Mouse (Mus musculus) layer of hippocampus, postnatal 25 days (tissue): ENCODE data around the gene Ube2l6. TPM values are rescaled to one million over a fixed set of nuclear protein-coding genes. Genes with fewer than 3 reads are reported as not detected.

Experiments
- DNase-seq, 2 experiments: peaks; one replicate each; pipeline ENCODE4 v3.0.0; 2022; ENCODE audit warnings: mixed read lengths in 2 of 2, low spot score in 1 of 2; ENCODE audit errors: extremely low spot score in 1 of 2
- total RNA-seq, 2 experiments: library from RNA; stranded (reverse); gene quantifications; 2 replicates each; pipeline ENCODE4 v1.2.3; 2021

Ube2l6 gene
- total RNA-seq, 2 experiments from 2014 or later: 3.9 to 4.3 TPM

DNA sequence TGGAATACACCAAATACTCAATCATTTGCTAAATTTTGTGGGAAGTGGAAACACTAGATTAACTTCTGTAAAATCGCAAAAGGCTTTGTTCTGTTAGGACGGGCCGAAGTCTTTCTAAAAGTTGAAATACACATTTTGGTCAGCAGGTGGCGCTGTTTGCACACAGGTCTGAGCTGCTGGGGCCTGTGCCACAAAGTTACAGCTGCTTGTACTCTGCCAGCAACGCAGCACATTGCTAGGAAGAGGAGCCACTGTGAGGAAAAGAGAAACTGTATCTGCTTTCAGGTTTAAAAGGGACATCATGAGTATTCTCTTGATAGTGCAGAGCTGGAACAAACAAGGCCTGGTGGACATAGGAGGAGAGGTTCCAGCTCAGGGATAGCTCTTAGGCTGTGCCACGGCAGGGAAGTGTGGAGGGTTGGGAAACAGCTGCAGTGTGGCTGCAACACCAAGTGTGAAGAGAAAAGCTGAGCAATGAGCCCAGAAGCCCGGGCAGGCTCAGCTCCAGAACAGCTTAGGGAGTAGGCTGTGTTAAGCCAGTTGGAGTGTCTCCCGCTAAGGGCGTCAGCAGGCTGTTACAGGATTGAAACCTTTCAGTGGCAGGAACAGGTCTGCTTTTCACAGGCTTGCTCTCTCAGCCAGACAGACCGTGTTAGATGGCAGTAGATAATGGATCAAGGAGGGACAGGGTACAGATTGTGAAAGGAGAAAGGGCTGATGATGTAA lies 33.2 kb downstream of the Ube2l6 start:
- DNase-seq: peak; percentile 67 to 88

GRCm38 (mm10) chr2:84837107-84837506 lies 38.5 kb downstream of the Ube2l6 start:
- no peak for DNase-seq

DNA sequence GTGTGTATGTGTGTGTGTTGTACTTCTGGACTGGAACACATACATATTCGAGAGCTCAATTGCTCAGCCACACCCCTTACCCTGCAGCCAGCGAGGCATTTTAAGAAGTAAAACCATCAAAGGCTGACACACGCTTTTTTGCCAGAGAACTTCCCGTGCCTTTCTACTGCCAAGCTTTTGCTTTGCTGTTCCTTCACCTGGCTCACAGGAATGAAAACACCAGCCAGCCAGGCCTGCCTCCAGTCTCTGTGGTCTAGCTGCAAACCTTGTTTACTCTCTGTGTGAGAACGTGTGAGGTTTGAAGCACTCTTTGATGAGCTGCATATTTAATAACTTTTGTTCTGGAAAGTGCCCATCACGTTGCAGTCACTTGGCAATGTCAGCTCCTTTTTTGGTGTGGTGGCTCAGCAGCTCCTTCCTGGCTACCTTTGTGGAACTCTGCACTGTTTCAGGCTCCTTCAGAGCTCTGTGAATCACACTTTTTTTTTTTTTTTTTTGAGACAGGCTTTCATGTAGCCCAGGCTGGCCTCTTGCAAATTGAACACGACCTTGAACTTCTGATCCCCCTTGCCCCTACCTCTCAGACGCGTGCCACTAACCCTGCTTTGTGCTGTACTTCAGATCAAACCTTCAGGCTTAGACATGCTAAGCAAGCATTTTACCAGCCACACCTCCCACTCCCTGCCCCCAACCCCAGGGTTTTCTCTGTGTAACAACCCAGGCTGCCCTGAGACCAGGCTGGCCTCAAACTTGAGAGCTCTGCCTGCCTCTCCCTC lies 39.4 kb downstream of the Ube2l6 start:
- DNase-seq: no peak

- DNase-seq: no peak
Measured at GRCm38 (mm10) chr2:84838593-84838949, 39.9 kb downstream of the Ube2l6 start, which contains the start of gene Slc43a1. Gene Slc43a1, plus strand, starts transcription at chr2:84838850.

GRCm38 (mm10) chr2:84838993-84839980 lies 40.7 kb downstream of the Ube2l6 start:
- DNase-seq: no peak

- no peak for DNase-seq
Measured at GRCm38 (mm10) chr2:84840016-84840747, 41.6 kb downstream of the Ube2l6 start.

DNA sequence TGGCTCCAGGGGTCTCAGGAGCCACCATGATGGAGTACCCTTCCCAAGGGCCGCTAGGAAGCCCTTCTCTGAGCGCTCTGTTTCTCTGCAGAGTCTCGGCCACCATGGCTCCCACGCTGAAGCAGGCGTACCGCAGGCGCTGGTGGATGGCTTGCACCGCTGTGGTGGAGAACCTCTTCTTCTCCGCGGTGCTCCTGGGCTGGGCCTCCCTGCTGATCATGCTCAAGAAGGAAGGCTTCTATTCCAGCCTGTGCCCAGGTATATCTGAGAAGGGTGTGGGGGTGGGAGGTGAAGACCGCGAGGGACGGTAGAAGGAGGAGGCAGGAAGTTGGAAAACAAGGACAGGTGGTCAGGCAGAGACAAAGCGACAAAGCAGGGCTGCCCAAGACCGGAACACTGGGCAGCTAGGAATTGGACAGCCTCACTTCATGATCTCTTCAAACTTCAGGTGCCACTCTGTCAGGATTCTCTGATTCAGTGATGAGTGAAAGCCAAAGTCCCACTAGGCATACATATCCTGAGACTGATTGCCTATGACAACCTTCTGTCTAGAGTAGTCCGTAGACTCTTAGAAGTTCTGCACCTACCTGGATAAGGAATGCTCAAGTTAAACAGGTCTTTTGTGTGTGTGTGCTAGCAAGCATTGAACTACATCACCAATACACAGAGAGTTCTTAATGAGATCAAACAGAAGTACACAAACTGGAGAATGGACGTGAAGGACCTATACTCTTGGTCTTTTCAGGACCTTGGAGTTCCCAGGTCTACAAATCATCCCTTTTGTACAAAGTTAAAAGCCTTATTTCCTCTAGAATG lies 42.3 kb downstream of the Ube2l6 start:
- no peak for DNase-seq

- no peak for DNase-seq
Measured at GRCm38 (mm10) chr2:84841905-84842304, 43.3 kb downstream of the Ube2l6 start.

DNA sequence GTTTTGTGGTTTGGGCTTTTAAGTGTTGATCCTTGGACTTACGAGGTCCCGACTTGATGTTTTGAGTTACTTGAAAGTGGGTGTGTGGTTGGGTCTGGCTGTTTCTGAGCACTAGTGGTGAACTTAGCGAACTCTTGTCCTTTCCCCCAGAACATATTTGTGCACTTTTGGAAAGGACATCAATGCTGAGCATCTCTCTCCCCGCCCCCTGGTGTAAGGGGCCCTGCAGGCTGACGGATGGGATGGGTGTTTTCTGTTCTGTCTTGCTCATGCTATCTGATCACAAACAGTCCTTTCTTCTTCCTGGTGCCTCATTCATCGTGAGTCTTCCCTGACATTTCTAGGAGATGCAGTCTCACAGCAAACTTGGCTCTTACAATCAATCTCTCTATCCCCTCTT lies 45.0 kb downstream of the Ube2l6 start:
- no peak for DNase-seq

GRCm38 (mm10) chr2:84845226-84845625 lies 46.6 kb downstream of the Ube2l6 start:
- DNase-seq: no peak

GRCm38 (mm10) chr2:84850407-84851129 lies 51.9 kb downstream of the Ube2l6 start:
- DNase-seq: no peak

DNA sequence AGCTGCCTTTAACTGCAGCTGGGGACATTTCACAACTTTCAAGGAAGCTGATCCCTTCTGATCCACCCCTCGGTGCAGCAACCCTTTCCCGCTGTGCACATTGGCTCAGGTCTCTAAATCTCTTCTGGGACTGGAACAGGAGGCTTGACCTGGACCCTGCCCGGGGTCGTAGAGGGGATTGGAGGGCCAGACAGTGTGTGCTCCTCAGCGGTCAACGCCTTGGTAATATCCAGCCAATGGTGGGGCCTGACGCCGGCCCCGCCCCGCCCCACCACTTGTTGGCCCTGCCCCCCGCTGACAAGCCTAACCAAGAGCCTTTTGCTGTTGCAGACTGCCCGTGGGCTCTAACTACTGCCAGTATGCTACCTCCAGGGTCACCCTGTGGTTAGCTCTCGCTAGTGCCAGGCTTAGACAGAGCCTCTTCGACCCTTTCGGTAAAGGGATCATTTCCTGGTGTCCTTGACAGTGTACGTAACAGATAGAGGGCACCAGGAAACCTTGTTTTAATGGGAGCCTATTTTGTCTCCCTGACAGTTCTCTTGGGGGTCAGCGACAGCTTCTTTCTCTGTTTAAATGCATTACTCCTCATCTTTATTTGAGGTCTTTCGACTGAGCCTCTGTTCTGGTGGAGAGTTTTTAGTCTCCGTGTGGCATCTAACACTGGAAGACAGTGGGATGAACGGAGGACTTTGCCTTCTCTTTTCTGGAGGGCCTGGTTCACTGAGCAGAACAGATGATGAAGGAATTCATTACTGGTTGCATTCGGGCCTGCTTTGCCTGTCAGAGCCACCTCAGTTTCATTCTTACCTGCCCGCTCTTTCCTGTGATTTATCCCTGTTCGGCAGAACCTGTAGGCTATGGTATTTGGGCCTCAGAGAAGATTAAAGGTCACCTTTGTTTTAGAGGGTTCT lies 52.8 kb downstream of the Ube2l6 start:
- no peak for DNase-seq

DNA sequence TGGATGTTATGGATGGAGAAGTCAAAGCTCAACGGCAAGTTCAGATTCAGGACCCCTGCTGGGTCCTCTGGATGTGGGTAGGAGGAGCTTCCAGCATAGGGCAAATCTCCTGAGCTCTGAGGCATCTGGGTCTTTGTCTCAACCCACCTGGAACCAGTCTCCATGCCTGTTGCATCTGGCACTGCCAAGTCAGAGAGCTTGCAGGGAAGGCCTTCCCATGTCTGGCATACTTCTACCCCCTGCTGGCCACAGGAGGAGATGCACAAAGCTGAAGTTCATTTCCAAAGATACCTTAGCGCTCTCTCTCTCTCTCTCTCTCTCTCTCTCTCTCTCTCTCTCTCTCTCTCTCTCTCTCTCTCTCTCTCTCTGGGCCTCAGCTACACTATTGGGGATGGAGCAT lies 57.1 kb downstream of the Ube2l6 start:
- no peak for DNase-seq

- DNase-seq: no peak
Measured at GRCm38 (mm10) chr2:84858551-84858950, 59.9 kb downstream of the Ube2l6 start.
